Mouse (Mus musculus) lung, adult 2 months (tissue): ENCODE results near the gene Spef2. TPM values are rescaled to one million over a fixed set of nuclear protein-coding genes. Genes with fewer than 3 reads are reported as not detected.

Experiments used
- DNase-seq: peaks from one replicate; pipeline ENCODE4 v3.0.0; 2022
- H3K4me1 ChIP-seq: fragments of 200-500 bp; 2 replicates; pipeline ENCODE4 v1.6.1; 2011; ENCODE audit warnings: low read length; ENCODE audit not compliant: control insufficient read depth, insufficient read depth
- H3K4me3 ChIP-seq: fragments of 200-500 bp; replicated peaks from 2 replicates; pipeline ENCODE3; 2011; ENCODE audit warnings: low read depth, mild to moderate bottlenecking, control low read depth, low read length; ENCODE audit errors: extremely low read depth
- CTCF ChIP-seq: fragments of 200-500 bp; IDR thresholded peaks from 2 replicates; pipeline ENCODE4 v1.5.1; 2011; ENCODE audit warnings: mild to moderate bottlenecking, low read length, control low read depth; ENCODE audit not compliant: insufficient read depth
- POLR2A ChIP-seq: fragments of 200-500 bp; IDR thresholded peaks from 2 replicates; pipeline ENCODE4 v1.6.1; 2011; ENCODE audit warnings: low read depth, mild to moderate bottlenecking, control low read depth, low read length, borderline replicate concordance; ENCODE audit errors: extremely low read depth
- WGBS: fragments of 180-500 bp; shearing (Covaris S2); methylation state at CpG from one replicate; pipeline ENCODE4 v1.1.7; 2018; 5-methylcytosine and 5-hydroxymethylcytosine counted together
- polyA plus RNA-seq: library from polyadenylated mRNA; depleted of rRNA; stranded (reverse); fragments of >200 nt; gene quantifications from 2 replicates; pipeline ENCODE4 v1.2.3, GENCODE M21; 2012

The Spef2 gene
- polyA plus RNA-seq, 1 experiment: 0.83 TPM

DNA sequence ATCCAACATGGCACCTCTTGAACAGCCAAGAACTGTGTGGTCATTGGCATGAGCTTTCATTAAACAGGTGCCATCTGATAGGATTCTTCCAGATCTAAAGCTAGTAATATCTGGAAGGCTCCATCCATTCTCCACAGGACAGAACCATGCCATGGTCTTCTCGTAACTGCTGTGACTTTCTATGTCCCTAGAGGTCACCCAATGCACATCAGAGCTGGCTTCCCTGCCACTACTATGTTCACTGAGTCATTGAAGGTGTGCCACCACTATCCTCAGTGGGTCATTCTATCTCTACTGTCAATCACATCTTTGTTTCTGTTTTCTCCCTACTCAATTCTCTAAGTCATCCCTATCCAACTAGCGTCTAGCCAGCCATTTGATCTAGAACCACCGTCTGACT, 6.5 kb downstream of the Spef2 start:
- WGBS: 92% methylated on average over 3 of the region's 3 CpGs
- no peak for DNase-seq
- no peak for TF ChIP-seq POLR2A
- TF ChIP-seq CTCF: no peak

DNA sequence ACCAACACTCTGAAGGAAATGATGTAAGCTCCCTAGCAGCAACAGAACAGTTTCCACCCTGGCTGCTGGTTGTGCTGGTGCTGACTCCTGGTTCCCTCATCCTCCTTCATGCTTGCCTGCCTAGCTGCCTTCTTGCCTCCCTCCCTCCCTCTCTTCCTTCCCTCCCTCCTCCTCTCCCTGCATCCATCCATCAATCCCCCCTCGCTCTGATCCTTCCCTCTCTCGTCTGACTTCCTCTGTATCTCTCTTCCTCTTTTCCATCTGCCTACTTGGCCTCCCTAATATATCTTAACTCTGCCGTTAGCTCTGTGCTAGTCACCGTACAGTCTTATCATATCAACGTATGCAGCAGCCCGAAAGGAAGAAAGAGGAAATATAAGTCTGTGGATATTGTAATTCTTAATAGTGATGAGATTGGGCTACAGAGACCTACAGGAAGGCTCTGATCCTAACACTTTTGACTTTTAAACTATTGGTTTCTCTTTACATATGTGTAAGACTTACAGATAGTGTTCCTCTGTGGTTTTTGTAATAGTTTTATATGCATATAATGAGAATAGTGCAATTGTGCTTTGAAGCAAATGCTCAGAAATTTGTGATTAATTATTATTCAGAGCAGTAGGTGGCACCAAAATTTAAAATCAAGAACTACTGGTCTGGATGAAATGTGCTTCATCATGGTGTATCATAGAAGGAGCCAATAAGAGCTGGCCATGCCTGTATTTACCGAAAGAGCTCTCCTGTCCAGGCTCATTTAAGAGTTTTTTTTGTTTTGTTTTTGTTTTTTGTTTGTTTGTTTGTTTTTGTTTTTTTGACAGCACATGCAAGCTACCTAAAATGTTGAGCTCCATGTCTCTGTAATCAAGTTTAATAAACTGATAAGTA, 33.9 kb downstream of the Spef2 start:
- DNase-seq: no peak
- H3K4me3 ChIP-seq: no peak overlapping the region
- no peaks in the 10 kb centered on the region for H3K4me1 ChIP-seq
- TF ChIP-seq CTCF (no peak), POLR2A (no peak)
- 48% methylated on average over 7 of the region's 7 CpGs for WGBS

More for the DNA sequence above, 6.5 kb downstream of the Spef2 start:
- H3K4me3 ChIP-seq: no peak overlapping the region
- H3K4me1 ChIP-seq: no peaks in the 10 kb centered on the region

GRCm38 (mm10) chr15:9713707-9714106, 35.0 kb downstream of the Spef2 start:
- TF ChIP-seq CTCF (no peak), POLR2A (no peak)
- Histone ChIP-seq H3K4me1 (no peaks in the 10 kb centered on the region), H3K4me3 (no peak overlapping the region)
- WGBS: 47% methylated on average over 3 of the region's 3 CpGs
- no peak for DNase-seq

DNA sequence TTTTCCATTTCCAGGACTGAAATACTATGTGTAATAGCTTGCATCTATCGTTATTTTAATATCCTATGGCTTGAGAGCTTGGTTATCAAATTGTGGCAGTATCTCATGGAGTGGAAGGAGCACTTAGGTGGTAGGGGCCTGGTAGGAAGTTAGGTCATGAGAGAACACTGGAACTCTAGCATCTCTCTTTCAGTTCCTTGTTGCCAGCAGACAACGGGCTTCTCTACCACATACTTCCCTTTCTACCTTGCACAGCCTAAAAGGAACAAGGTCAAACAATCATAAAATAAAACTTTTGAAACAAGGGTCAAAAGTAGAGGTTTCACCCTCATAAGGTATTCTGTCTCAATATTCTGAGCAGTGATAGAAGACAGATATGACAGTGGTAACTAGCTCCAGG, 38.3 kb downstream of the Spef2 start:
- no peak for DNase-seq
- Histone ChIP-seq H3K4me1 (no peaks in the 10 kb centered on the region), H3K4me3 (no peak overlapping the region)
- 77% methylated on average over 2 of the region's 2 CpGs for WGBS
- TF ChIP-seq CTCF: no peak
- TF ChIP-seq POLR2A: no peak

DNA sequence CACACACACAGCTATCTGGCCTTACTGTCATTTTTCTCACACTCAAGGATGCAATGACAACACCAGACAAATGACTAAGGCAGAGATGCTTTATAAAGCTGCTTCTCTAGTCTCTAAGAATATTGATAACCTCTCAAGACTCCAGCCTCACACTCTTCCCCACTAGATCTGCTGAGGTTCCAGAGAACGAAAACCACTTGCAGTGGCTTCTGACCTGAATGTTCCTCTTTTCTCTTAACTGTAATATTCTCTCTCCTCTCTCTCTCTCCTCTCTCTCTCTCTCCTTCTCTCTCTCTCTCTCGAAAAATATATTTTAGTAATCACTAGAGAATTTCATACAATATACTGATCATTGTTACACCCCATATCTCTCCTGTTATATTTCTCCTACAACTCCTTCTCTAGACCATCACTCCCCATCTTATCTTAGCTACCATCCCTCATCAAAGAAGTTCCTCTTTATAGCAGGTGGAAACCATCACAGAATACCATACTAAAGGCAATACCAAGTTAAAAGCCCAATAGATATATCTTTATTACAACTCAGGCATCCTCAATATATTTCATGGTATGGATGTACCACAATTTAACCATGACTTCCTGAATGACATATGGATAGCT, 42.7 kb downstream of the Spef2 start:
- 59% methylated on average over 2 of the region's 2 CpGs for WGBS
- Histone ChIP-seq H3K4me3 (no peak overlapping the region), H3K4me1 (no peaks in the 10 kb centered on the region)
- TF ChIP-seq POLR2A (no peak), CTCF (no peak)
- DNase-seq: no peak

DNA sequence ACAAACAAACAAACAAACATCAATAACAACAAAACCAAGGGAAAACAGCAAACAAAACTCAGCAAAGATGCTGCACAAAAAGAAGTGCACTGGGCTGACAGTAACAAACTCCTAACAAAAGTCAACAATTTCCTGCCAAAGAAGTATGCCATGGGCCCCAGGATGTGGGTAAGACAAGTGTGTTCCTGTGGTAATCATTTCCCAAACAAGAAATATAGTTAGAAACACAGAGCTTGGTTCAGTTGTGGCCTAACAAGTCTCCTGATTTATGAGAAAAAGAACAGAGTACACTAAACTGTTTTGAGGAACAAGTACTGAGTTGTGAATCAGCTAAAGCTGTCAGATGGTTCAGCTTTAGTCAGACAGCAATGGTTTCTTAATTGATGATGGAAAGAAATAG, 46.8 kb downstream of the Spef2 start:
- DNase-seq: no peak
- TF ChIP-seq CTCF (no peak), POLR2A (no peak)
- H3K4me1 ChIP-seq: no peaks in the 10 kb centered on the region
- H3K4me3 ChIP-seq: no peak overlapping the region

GRCm38 (mm10) chr15:9691721-9692120, 56.9 kb downstream of the Spef2 start:
- TF ChIP-seq POLR2A: no peak
- TF ChIP-seq CTCF: no peak
- no peak for DNase-seq
- H3K4me1 ChIP-seq: no peaks in the 10 kb centered on the region
- no peak overlapping the region for H3K4me3 ChIP-seq

DNA sequence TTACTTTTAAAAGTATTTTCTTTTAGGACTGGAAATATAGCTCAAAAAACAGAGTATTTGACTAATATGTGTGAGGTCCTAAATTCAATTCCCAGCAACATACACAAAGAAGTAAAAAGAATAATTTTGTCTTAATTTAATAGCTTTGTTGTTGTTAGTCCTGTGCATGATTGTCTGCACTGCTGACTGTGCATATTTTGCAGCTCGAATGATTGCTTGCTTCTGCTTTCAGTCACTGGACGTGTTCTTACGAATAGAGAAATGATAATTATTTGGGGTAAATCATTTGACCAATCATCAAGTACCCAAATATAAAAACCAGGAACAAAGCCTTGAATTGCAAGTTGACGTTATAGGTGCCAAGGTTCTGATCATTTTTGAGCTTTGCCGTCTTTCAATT, 57.8 kb downstream of the Spef2 start:
- no peak for DNase-seq
- 81% methylated on average over 5 of the region's 5 CpGs for WGBS
- Histone ChIP-seq H3K4me3 (no peak overlapping the region), H3K4me1 (no peaks in the 10 kb centered on the region)
- TF ChIP-seq CTCF (no peak), POLR2A (no peak)

DNA sequence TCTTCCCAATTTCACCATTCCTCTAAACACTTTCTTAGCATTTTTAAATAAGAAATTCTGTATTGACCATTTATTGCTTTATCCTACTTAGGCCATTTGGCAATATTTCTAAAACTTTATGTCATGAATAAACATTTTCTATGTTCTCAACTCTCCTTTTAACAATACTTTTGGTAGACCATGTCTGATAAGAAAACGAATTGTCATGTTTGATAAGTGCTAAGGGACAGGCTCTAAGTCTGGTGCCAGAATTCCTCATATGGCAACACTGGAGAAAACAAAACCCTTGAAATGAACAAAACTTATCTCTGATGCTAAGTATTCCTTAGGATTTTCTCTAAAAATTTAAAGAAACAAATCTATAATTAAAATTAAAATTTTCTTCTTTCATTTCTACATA, 58.2 kb downstream of the Spef2 start:
- Histone ChIP-seq H3K4me3 (no peak overlapping the region), H3K4me1 (no peaks in the 10 kb centered on the region)
- DNase-seq: no peak
- WGBS: 44% methylated on average over 1 of the region's 1 CpGs
- no peak for TF ChIP-seq CTCF
- TF ChIP-seq POLR2A: no peak

- DNase-seq: no peak
- WGBS: 68% methylated on average over 4 of the region's 4 CpGs
- TF ChIP-seq CTCF (no peak), POLR2A (no peak)
- Histone ChIP-seq H3K4me1 (no peaks in the 10 kb centered on the region), H3K4me3 (no peak overlapping the region)
Measured at GRCm38 (mm10) chr15:9683485-9683884, 65.2 kb downstream of the Spef2 start.
